Mouse (Mus musculus) testis, adult 2 months (tissue): ENCODE measurements around the gene Adamtsl5. TPM values are rescaled to one million over a fixed set of nuclear protein-coding genes. Genes with fewer than 3 reads are reported as not detected.
"Not testable (repeated sequence)": the region's sequence is repeated elsewhere in the genome, so short reads cannot be mapped to it uniquely, and the experiment has no call there.

Experiments used
- H3K27ac ChIP-seq: fragments of 200-500 bp; 2 replicates; pipeline ENCODE4 v1.5.1; 2012; ENCODE audit warnings: low read depth, low read length; ENCODE audit not compliant: control insufficient read depth, insufficient read depth
- H3K27me3 ChIP-seq: fragments of 200-500 bp; 2 replicates; pipeline ENCODE4 v1.6.1; 2012; ENCODE audit warnings: mild to moderate bottlenecking, low read length, moderate library complexity; ENCODE audit not compliant: control insufficient read depth, insufficient read depth
- H3K36me3 ChIP-seq: fragments of 200-500 bp; 2 replicates; pipeline ENCODE4 v1.6.1; 2012; ENCODE audit warnings: mild to moderate bottlenecking, low read length; ENCODE audit not compliant: control insufficient read depth, insufficient read depth
- H3K4me1 ChIP-seq: fragments of 200-500 bp; 2 replicates; pipeline ENCODE4 v1.6.1; 2012; ENCODE audit warnings: low read length; ENCODE audit not compliant: control insufficient read depth, insufficient read depth
- H3K4me3 ChIP-seq: fragments of 200-500 bp; 2 replicates; pipeline ENCODE4 v1.5.1; 2012; ENCODE audit warnings: low read depth, mild to moderate bottlenecking, low read length, moderate library complexity, mixed read lengths; ENCODE audit not compliant: control insufficient read depth
- CTCF ChIP-seq: fragments of 200-500 bp; IDR thresholded peaks from 2 replicates; pipeline ENCODE4 v1.5.1; 2012; ENCODE audit warnings: low read depth, mild to moderate bottlenecking, inconsistent platforms, low read length, moderate library complexity; ENCODE audit not compliant: control insufficient read depth, insufficient read depth, insufficient replicate concordance
- POLR2A ChIP-seq: fragments of 200-500 bp; IDR thresholded peaks from 2 replicates; pipeline ENCODE4 v1.6.1; 2012; ENCODE audit warnings: low read depth, mild to moderate bottlenecking, inconsistent platforms, low read length, moderate library complexity; ENCODE audit not compliant: control insufficient read depth
- polyA plus RNA-seq: library from polyadenylated mRNA; depleted of rRNA; stranded (reverse); fragments of >200 nt; gene quantifications from 2 replicates; pipeline ENCODE4 v1.2.3, GENCODE M21; 2012

Adamtsl5 gene
- polyA plus RNA-seq, 1 experiment = 3.3 TPM

- Histone ChIP-seq H3K27ac (no peak overlapping the region), H3K4me3 (no peak overlapping the region), H3K27me3 (no peaks in the 10 kb centered on the region), H3K4me1 (peaks cover 14% of the 10 kb centered on the region), H3K36me3 (no peaks in the 10 kb centered on the region)
- TF ChIP-seq CTCF (peak; percentile 93), POLR2A (no peak)
These were observed 2.1 kb upstream of the Adamtsl5 start for GRCm38 (mm10) chr10:80350292-80350691.

DNA sequence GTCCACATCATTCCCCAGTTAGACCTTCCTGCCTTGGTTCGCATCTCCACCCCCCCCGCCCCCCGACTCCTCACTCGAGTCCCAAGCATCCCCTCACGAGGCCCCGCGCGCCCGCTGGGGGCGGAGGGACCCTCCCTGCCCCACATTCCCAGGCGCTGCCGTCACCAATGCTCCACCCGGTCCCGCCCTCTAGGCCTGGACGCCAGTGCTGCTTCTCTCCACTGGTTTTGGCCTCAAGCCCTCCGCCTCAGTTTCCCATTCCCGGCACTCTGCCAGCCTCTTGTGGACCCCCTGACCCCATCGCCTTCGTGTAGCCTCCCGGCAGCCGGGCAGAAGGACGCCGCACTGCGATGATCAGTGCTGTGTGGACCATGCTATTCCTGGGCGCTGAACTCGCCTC, 769 bp upstream of the Adamtsl5 start:
- Histone ChIP-seq H3K27me3 (no peaks in the 10 kb centered on the region), H3K4me1 (peaks cover 23% of the 10 kb centered on the region), H3K36me3 (no peaks in the 10 kb centered on the region), H3K27ac (no peak overlapping the region), H3K4me3 (no peak overlapping the region)
- TF ChIP-seq CTCF (no peak), POLR2A (no peak)

DNA sequence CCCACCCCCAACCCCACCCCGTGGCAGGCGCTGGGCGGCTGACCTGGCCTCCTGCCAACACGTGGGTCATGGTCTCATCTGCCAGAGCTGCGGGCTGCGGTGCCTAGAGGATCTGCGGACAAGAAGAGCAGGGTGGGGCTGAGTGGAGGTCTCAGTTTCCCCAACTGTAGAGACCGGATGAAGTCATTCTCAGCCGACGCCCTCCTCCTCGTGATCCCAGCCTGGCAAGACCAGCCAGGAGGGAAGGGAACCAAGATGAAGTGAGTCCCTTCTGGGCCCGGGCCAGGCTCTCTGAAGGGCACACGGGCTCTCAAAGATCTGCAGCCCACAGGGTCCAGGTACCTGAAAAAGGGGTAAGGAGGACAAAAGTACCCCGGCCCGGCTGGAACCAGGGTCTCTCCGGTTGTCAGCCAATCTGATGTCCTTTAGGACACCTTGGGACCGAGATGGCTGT, 671 bp downstream of the Adamtsl5 start:
- TF ChIP-seq CTCF = no peak
- TF ChIP-seq POLR2A = no peak
- Histone ChIP-seq H3K27ac (no peak overlapping the region), H3K36me3 (no peaks in the 10 kb centered on the region), H3K4me1 (peaks cover 34% of the 10 kb centered on the region), H3K4me3 (peak overlapping the region; percentile 26), H3K27me3 (no peaks in the 10 kb centered on the region)

DNA sequence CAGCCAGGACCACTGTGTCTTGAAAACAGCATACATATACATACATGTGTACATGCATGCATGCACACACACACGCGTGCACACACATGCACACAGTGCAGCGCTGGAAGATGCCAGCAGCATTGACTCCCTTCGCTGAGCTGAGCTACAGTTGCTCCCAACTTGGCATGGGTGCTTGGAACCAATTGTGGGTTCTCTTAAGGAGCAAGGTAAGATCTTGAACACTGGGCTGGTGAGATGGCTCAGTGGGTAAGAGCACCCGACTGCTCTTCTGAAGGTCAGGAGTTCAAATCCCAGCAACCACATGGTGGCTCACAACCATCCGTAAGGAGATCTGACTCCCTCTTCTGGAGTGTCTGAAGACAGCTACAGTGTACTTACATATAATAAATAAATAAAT, 2.3 kb downstream of the Adamtsl5 start:
- not testable (repeated sequence) for H3K27me3 ChIP-seq, H3K4me3 ChIP-seq, H3K27ac ChIP-seq, H3K36me3 ChIP-seq
- peaks cover 46% of the 10 kb centered on the region for H3K4me1 ChIP-seq

DNA sequence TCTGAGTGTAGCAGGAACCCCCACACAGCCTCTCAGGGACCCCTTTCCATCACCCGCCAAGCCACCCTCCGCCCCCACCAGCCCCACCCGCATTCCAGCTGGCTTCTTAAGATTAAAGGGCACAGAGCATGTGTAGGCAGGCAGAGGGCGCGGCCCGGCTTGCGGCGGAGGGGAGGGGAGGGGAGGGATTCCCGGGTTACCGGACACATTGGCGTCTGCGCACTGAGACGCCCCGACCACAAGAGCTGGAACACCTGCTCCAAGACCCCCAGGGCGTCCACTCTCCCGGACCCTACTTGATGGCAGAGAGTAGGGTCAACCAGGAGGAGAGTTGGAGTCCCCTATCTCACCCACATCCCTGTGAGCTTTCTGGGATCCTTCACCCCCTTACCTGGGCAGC, 3.1 kb downstream of the Adamtsl5 start:
- no peak overlapping the region for H3K4me3 ChIP-seq
- no peak overlapping the region for H3K27ac ChIP-seq
- TF ChIP-seq CTCF = no peak
- TF ChIP-seq POLR2A = no peak
- peaks cover 46% of the 10 kb centered on the region for H3K4me1 ChIP-seq
- H3K27me3 ChIP-seq = no peaks in the 10 kb centered on the region
- H3K36me3 ChIP-seq = no peaks in the 10 kb centered on the region

- TF ChIP-seq POLR2A = no peak
- TF ChIP-seq CTCF = no peak
- H3K4me1 ChIP-seq = peaks cover 46% of the 10 kb centered on the region
- no peak overlapping the region for H3K4me3 ChIP-seq
These were observed 4.0 kb downstream of the Adamtsl5 start for GRCm38 (mm10) chr10:80344131-80344661.

GRCm38 (mm10) chr10:80343425-80343895, 4.8 kb downstream of the Adamtsl5 start:
- Histone ChIP-seq H3K27me3 (no peaks in the 10 kb centered on the region), H3K4me1 (peaks cover 42% of the 10 kb centered on the region), H3K27ac (no peak overlapping the region), H3K4me3 (peak overlapping the region; percentile 46), H3K36me3 (no peaks in the 10 kb centered on the region)
- TF ChIP-seq POLR2A (no peak), CTCF (no peak)

More at GRCm38 (mm10) chr10:80344131-80344661, 4.0 kb downstream of the Adamtsl5 start:
- no peaks in the 10 kb centered on the region for H3K27me3 ChIP-seq
- no peaks in the 10 kb centered on the region for H3K36me3 ChIP-seq
- no peak overlapping the region for H3K27ac ChIP-seq
